Mouse (Mus musculus): Measurements from ENCODE around the gene Celf5. TPM values are rescaled to one million over a fixed set of nuclear protein-coding genes. Genes with fewer than 3 reads are reported as not detected.
"Not testable (repeated sequence)": the region's sequence is repeated elsewhere in the genome, so short reads cannot be mapped to it uniquely, and the experiment has no call there.

Gene Celf5
- polyA plus RNA-seq, 1 experiment from 2014 or later, result 37.1 TPM

GRCm38 (mm10) chr10:81455181-81455895 lies 27.2 kb downstream of the Celf5 start, which contains the start of gene Nfic:
Gene Nfic, minus strand, starts transcription at chr10:81455635.
- 69% methylated on average over 28 of the region's 28 CpGs for WGBS
- no peaks in the 10 kb centered on the region for H3K9me3 ChIP-seq
- peaks cover 97% of the 10 kb centered on the region for H3K27me3 ChIP-seq
- H3K4me3 ChIP-seq (replicated peaks), result no peak within 1 kb of the TSS
- no peak within 1 kb of the TSS for H3K27ac ChIP-seq
- no peak within 1 kb of the TSS for H3K4me2 ChIP-seq
- no peak within 1 kb of the TSS for H3K9ac ChIP-seq
- H3K4me1 ChIP-seq, result no peaks in the 10 kb centered on the region
- no peaks in the 10 kb centered on the region for H3K36me3 ChIP-seq (replicated peaks)
- ATAC-seq (ENCODE audit: low FRiP score), result no peak

DNA sequence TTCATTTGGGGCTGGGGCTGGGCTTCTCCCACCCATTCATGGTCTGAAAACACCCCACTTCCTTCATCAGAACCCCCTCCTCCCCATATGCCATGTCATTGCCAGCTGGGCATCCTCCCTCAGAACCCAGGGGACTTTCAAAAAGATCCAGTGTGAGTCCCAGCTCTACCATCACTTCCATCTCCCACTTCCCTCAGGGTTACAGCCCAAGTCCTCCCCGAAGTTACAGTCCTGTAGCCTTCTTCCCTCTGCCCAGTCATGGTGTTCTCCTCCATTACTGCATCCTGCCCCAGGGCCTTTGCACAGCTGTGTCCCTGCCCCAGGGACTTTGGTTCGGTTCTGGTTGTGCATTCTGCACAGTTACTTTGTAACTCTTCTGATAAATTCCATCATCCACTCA lies 28.4 kb downstream of the Celf5 start:
- Histone ChIP-seq H3K9me3 (no peaks in the 10 kb centered on the region), H3K9ac (no peak overlapping the region), H3K4me1 (no peaks in the 10 kb centered on the region), H3K4me3 (replicated peaks) (no peak overlapping the region), H3K27ac (no peak overlapping the region), H3K4me2 (no peak overlapping the region), H3K36me3 (replicated peaks) (no peaks in the 10 kb centered on the region), H3K27me3 (peaks cover 91% of the 10 kb centered on the region)
- 80% methylated on average over 2 of the region's 2 CpGs for WGBS
- ATAC-seq (ENCODE audit: low FRiP score), result no peak

DNA sequence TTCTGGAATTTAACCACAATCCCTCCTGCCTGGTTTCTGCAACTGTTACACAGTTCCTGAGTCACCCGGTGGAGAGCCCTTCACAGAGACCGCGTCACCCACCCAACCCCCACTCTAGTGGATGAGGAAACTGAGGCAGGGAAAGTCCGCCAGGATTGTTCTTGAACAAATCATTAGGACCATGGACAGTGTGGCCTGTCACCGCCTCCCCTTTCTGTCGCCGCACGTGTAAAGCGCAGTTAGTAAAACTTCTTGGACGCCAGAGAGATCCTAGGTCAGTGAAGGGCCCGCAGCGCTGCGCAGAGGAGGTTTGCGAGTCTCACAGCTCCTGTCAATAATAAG lies 29.6 kb downstream of the Celf5 start:
- Histone ChIP-seq H3K4me3 (replicated peaks) (no peak overlapping the region), H3K27ac (no peak overlapping the region), H3K9me3 (no peaks in the 10 kb centered on the region), H3K4me1 (no peaks in the 10 kb centered on the region), H3K9ac (no peak overlapping the region), H3K27me3 (peaks cover 87% of the 10 kb centered on the region), H3K4me2 (no peak overlapping the region), H3K36me3 (replicated peaks) (no peaks in the 10 kb centered on the region)
- WGBS, result 3% methylated on average over 14 of the region's 14 CpGs
- no peak for ATAC-seq (ENCODE audit: low FRiP score)

DNA sequence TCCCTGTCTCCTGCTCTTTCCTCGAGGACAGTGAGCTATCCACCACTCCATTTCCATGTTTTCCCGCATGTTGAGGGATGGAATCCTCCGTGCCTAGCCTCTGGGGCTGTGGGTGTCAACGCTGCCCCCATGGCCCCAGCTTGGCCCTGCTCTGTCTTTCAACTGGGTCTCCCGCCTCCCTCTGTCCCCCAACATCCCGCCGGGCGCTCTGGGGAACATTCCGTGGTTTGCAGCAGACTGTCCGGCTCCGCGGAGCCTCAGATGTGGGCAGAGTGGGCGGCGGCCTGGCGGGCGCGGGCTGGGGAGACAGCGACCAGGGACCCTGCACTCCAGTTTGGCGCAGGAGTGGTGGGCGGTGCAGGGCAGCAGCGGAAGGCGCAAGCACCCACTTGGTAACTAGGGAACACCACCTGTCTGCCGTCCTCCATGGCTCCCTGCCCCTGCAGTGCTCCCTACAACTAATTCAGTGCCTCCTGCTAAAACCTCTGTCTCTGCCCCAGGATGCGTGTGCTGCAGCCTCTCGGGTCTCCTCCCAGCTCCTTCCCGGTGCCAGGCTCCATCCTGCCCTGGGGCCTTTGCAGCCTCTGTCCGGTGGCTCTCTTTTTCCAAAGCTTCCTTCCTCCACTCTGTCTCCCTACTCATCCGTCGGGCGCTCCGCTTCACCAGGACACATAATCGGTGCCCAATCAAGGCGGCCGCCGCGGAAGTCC lies 30.1 kb downstream of the Celf5 start:
- WGBS, result 9% methylated on average over 36 of the region's 36 CpGs
- H3K27ac ChIP-seq, result no peak overlapping the region
- no peak overlapping the region for H3K4me2 ChIP-seq
- no peaks in the 10 kb centered on the region for H3K36me3 ChIP-seq (replicated peaks)
- no peak overlapping the region for H3K9ac ChIP-seq
- H3K27me3 ChIP-seq, result peaks cover 81% of the 10 kb centered on the region
- no peaks in the 10 kb centered on the region for H3K4me1 ChIP-seq
- H3K9me3 ChIP-seq, result no peaks in the 10 kb centered on the region
- no peak overlapping the region for H3K4me3 ChIP-seq (replicated peaks)
- no peak for ATAC-seq (ENCODE audit: low FRiP score)

DNA sequence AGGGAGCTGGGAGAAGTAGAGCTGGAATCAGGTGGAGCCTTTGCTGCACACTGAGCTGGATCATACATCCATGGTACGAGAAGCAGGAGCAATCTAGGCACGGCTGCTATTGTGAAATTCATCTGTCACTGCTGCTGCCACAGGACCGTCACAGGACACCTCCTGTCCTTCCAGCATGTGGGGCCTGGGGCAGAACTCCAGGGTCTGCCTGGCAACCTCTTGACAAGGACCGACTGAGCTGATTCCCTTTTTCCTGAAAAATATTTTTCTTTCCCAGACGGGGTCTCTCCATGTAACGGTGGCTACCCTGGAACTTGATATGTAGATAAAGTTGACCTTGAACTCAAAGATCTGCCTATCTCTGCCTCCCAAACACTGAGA lies 31.2 kb downstream of the Celf5 start:
- no peak for ATAC-seq (ENCODE audit: low FRiP score)
- Histone ChIP-seq H3K4me1 (no peaks in the 10 kb centered on the region), H3K4me2 (no peak overlapping the region), H3K9me3 (no peaks in the 10 kb centered on the region), H3K4me3 (replicated peaks) (no peak overlapping the region), H3K27ac (no peak overlapping the region), H3K36me3 (replicated peaks) (no peaks in the 10 kb centered on the region), H3K27me3 (peaks cover 76% of the 10 kb centered on the region), H3K9ac (no peak overlapping the region)
- 71% methylated on average over 6 of the region's 6 CpGs for WGBS

DNA sequence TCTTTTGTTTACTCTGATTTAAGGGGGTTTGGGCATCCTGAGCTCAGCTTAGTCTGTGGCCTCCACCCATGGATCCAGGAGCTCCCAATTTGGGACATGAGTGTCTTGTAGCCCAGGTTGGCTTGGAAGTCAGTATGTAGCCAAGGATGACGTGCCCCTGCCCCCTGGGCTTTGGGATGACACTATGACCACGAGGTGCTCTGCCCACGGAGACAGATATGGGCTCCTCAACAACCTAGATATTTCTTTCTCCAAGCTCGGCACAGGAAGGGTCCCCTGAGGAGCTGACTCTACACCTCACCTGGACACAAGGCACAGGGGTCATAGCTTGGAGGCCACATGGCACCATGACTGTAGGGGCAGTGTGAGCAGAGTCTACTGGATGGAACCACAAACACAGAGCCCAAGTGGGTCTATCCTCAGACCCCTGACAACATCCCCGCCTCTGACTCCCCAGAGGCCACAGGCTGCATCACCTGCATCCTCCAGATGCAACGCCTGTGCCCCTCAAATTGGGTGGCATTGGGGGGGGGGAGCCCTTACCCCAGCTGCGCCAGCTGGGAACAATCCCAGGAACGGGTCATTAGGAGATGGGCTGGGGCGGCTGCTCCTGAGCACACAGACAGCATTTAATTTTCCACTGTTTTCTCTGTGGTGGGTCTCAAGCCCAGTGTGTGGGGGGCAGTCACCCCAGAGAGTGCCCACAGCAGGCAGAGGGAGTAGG lies 31.7 kb downstream of the Celf5 start:
- WGBS, result 61% methylated on average over 9 of the region's 9 CpGs
- peaks cover 71% of the 10 kb centered on the region for H3K27me3 ChIP-seq

DNA sequence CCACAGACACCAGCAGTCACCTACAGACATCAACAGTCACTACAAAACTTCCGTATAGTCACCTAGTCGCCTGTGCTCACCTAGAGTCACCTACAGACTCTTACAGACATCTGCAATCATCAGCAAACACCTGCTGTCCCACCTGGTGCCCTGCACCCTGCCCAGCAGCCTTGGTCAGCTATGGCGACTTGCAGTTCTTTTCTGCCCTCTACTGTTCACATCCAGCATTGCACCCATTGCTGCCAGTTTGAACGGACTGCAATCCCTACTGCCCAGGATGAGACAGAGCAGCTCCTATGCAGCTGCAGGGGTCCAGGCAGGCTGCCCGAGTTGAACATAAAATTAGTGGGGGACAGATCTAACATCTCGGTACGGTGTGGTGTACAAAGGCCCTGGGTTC lies 32.4 kb downstream of the Celf5 start:
- no peaks in the 10 kb centered on the region for H3K9me3 ChIP-seq
- no peak overlapping the region for H3K27ac ChIP-seq
- no peak overlapping the region for H3K9ac ChIP-seq
- ATAC-seq (ENCODE audit: low FRiP score), result peak; percentile 78
- peaks cover 64% of the 10 kb centered on the region for H3K27me3 ChIP-seq
- no peaks in the 10 kb centered on the region for H3K4me1 ChIP-seq
- H3K36me3 ChIP-seq (replicated peaks), result no peaks in the 10 kb centered on the region
- H3K4me3 ChIP-seq (replicated peaks), result no peak overlapping the region
- WGBS, result 2% methylated on average over 7 of the region's 7 CpGs
- no peak overlapping the region for H3K4me2 ChIP-seq

More for the DNA sequence above, 31.7 kb downstream of the Celf5 start:
- Histone ChIP-seq H3K4me1 (no peaks in the 10 kb centered on the region), H3K27ac (no peak overlapping the region), H3K4me2 (no peak overlapping the region), H3K4me3 (replicated peaks) (no peak overlapping the region), H3K36me3 (replicated peaks) (no peaks in the 10 kb centered on the region), H3K9ac (no peak overlapping the region), H3K9me3 (no peaks in the 10 kb centered on the region)
- 0 out of 2 replicates have a peak, but pooled peaks have one; percentile 2 for ATAC-seq (ENCODE audit: low FRiP score)

- not testable (repeated sequence) for H3K4me3 ChIP-seq (replicated peaks); H3K4me2 ChIP-seq; H3K9ac ChIP-seq; H3K4me1 ChIP-seq; H3K36me3 ChIP-seq (replicated peaks); H3K9me3 ChIP-seq; H3K27ac ChIP-seq; ATAC-seq (ENCODE audit: low FRiP score)
- peaks cover 24% of the 10 kb centered on the region for H3K27me3 ChIP-seq
- 42% methylated on average over 2 of the region's 2 CpGs for WGBS
Measured at GRCm38 (mm10) chr10:81445516-81445915, 37.0 kb downstream of the Celf5 start.

- Histone ChIP-seq H3K36me3 (replicated peaks) (no peaks in the 10 kb centered on the region), H3K9ac (no peak overlapping the region), H3K9me3 (no peaks in the 10 kb centered on the region), H3K4me3 (replicated peaks) (no peak overlapping the region), H3K27ac (no peak overlapping the region), H3K4me1 (no peaks in the 10 kb centered on the region), H3K27me3 (peaks cover 18% of the 10 kb centered on the region), H3K4me2 (no peak overlapping the region)
- no peak for ATAC-seq (ENCODE audit: low FRiP score)
Measured at GRCm38 (mm10) chr10:81441019-81441418, 41.5 kb downstream of the Celf5 start.

DNA sequence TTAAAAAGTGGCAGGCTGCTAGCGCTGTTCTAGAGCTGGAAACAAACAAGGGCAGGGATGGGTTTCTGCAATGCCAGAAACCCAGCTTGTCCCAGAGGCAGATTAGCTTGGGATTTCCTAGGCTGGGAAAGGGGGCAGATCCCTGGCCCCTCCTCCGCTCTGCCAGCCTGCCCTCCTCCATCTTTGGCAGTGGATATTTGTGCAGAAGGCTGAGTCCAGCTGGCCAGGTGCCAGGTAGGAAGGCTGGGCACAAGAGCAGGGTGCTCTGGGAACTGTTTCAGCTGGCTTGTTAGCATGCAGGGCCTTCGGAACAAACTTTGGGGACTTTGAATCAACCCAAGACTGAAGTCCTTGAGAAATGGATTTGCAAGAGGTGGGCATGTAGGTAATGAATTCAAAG lies 47.1 kb downstream of the Celf5 start:
- Histone ChIP-seq H3K4me2 (no peak overlapping the region), H3K4me3 (replicated peaks) (no peak overlapping the region), H3K9me3 (no peaks in the 10 kb centered on the region), H3K27ac (no peak overlapping the region), H3K4me1 (peaks cover 15% of the 10 kb centered on the region), H3K36me3 (replicated peaks) (no peaks in the 10 kb centered on the region), H3K9ac (0 out of 2 replicates have a peak overlapping the region, but pooled peaks have one; percentile 7), H3K27me3 (peaks cover 25% of the 10 kb centered on the region)
- ATAC-seq (ENCODE audit: low FRiP score), result no peak
- 85% methylated on average over 3 of the region's 3 CpGs for WGBS

DNA sequence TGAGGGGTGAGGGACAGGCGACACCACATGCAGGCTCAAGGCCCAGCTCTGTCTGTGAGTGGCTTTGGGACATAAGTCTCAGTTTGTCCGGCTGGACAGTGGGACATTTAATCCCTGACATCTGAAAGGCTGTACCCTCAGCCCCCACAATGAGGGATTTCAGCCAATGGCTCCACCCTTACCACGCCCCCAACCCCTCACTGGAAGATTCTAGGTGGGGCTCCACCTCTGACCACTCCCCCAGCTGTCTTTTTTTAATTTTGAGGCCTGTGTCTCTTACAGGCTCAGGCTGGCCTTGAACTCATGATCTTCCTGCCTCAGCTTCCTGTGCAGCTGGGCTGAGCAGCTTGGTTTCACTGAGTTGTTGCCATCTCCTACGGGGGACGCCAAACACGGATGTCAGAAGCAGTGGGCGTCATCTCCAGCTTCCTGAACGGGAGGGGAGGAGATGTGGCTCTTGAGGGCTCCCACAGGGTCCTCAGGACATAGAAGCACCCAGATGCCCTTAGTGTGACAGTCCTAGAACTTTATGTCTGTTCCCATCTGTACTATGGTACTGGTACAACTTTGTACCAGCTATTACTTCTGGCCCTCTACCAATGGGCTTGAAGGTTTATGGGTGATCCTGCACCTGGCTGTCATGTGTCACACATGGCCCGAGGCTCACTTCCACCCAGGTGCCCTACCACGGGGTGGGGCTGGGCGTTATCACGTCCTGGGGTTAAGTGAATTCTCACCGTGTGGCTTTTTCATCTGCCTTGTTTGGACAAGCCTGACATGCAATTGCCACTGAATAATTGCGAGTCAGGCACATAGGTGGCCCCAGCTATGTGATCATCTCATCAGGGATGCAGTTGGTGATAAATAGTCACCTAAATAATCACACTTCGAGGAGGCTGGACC lies 47.9 kb downstream of the Celf5 start:
- H3K4me2 ChIP-seq, result no peak overlapping the region; the same call in 1 of the 2 replicates
- H3K4me3 ChIP-seq (replicated peaks), result no peak overlapping the region
- peaks cover 25% of the 10 kb centered on the region for H3K27me3 ChIP-seq
- no peak overlapping the region for H3K27ac ChIP-seq
- H3K9ac ChIP-seq, result 0 out of 2 replicates have a peak overlapping the region, but pooled peaks have one; percentile 7
- H3K36me3 ChIP-seq (replicated peaks), result no peaks in the 10 kb centered on the region
- H3K9me3 ChIP-seq, result no peaks in the 10 kb centered on the region
- no peak for ATAC-seq (ENCODE audit: low FRiP score)
- peaks cover 18% of the 10 kb centered on the region for H3K4me1 ChIP-seq
- WGBS, result 68% methylated on average over 15 of the region's 15 CpGs
